Mouse (Mus musculus): Measurements from ENCODE around the gene Sgf29.

Gene Sgf29

DNA sequence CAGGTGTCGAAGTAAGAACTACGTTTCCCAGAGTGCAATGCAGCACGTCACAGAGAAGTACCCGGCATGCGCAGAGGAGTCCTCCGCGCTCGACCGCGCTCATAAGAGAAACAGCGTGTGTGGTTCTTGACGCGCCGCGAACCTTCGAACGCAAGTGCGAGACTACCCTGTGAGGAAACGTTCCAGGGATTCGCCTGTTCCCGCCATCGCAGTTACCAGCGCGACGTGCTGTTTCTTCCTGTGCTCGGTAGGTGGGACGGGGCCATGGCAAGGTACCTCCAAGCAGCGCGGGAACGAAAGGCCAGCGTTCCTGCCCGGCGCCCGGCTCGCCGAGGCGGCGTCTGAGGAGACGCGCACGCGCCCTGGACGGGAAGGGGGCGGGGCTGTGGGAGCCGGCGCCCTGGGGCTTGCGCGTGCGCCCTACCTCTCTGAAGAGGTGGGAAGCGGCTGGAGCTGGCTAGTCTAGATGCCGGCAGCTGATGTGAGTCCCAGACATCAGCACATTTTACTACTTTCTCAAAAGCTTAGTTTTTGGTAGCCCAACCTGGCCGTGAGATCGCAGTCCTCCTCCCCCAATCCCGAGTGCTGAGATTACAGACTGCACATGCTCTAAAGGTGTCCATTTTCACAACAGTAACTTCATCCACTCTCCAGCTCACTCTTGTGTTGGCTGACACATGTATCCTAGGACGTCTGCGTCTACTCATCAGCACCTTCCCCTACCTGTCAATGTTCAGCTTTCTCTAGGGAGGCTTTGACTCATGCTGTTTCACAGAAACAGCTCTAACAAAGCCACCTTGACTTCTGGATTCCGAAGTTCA is at the start of gene Sgf29:
Gene Sgf29 (plus strand): TSS at position 79 of the 821 bp plus-strand sequence.
- peak; percentile 97 for DNase-seq

DNA sequence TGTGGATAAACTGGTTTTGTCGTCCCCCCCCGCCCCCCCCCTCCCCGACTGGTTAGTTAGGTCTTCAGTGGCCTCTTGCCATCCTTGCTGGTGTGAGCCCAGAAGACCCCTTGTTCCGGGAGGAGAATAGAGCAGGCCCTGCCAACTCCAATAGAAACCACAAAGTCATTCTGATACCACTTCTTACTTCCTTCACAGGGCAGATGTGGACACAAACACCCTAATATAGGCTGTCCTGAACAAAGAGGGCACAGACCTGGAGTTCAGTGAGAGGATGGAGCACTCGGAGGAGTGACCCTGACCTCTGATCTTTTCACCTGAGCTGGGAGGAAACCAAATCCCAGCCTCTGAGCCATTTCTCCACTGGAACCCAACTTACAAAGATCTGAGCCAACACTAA is 47.2 kb upstream of the Sgf29 start:
- no peak for DNase-seq

DNA sequence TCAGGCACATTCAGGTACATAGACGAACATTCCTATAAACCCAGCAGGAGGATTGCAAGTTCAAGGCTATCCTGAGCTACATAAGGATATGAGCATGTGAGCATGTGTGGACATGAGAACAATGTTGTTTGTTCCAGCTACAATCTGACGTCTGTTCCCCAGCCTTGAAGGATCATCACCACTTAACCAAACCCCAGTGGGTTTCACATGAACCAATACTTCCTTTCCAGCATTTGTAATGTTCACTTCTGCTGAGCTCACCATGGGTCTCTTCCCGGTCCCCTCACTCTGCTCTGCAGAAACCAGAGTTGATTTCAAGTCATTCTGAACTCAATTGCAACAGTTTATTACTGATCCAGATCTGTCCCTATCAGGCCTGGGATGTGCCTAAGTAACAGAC is 46.5 kb upstream of the Sgf29 start:
- DNase-seq, result no peak

DNA sequence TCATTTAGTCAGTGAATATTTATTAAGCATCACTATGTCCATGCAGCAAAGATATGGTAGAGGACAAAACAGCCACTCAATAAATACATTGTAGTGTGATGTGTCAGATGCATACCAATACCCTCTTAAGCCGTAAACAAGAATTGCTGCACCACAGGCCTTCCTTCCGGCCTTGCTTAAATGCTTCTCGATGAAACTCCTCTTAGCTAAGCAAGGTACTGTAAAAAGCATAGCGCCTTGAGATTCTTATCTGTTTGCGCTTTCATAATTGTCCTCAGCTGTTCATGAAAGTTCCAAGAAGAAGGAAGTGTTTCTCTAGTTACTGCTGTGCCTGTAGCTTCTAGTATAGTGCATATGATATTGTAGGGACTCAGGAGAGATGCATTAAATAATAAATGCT is 42.5 kb upstream of the Sgf29 start:
- DNase-seq, result no peak

DNA sequence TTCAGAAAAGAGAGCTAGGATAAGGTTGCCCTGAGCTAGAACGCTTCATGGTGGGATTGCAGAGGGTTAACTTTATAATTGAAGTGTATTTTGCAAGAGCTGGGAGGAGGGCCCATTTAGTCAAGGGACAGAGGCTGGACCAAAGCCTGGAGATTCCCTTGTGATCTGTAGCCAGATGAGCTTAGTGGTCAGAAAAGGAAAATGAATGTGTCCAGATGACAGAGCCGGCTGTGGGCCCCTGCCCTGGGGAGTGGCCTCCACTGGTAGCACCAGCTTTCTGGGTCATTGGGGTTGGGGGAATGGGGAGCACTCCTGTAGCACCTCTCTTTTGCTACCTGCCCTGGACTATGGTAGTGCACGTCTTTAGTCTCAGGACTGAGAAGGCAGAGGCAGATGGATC is 42.0 kb upstream of the Sgf29 start:
- DNase-seq, result no peak

DNA sequence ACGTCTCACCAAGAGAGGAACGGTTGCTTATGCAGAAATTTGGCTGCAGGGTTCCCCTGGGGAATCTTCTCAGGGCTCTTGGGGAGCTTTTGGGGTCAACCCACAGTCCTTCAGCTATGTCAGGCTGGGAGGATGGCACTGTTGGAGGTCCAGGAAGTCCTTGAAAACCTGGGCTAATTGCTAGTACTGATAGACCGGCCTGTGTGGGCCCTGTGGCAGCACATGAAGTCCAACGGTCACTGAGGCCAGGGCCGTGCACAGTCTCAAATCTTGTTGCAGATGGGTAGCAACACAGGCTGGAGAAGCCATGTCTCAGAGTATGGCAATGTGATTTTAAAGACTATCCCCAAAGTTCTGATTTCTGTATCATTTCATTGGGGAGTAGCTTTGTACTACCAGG is 41.3 kb upstream of the Sgf29 start:
- DNase-seq, result no peak

DNA sequence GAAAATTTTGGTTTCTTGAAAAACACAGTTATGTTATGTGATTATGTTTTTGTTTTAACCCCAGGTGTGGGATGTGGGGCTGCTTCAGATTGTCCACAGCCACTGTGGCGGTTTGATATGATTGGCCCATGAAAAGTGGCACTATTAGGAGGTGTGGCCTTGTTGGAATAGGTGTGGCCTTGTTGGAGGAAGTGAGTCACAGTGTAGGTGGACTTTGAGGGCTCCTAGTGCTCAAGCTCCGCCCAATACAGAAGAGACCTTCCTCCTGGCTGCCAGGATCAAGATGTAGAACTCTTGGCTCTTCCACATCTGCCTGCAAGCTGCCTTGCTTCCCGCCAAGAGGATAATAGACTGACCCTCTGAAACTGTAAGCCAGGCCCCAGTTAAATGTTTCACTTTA is 36.4 kb upstream of the Sgf29 start:
- no peak for DNase-seq

DNA sequence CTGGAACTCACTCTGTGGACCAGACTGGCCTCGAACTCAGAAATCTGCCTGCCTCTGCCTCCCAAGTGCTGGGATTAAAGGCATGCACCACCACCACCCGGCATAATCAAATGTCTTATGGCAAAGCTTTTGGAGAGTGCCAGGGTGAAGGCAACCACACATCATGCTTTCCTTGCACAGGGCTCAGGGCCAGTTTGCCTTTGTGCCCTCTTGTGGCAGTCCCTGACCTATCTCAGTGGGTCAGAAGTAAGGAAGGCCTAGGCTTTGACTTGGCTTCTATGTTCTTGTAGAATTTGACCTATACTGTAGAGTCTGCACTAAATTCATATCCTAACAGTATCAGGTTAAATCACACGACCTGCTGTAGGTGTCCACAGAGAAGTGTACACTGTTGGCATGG is 32.4 kb upstream of the Sgf29 start:
- DNase-seq, result no peak

DNA sequence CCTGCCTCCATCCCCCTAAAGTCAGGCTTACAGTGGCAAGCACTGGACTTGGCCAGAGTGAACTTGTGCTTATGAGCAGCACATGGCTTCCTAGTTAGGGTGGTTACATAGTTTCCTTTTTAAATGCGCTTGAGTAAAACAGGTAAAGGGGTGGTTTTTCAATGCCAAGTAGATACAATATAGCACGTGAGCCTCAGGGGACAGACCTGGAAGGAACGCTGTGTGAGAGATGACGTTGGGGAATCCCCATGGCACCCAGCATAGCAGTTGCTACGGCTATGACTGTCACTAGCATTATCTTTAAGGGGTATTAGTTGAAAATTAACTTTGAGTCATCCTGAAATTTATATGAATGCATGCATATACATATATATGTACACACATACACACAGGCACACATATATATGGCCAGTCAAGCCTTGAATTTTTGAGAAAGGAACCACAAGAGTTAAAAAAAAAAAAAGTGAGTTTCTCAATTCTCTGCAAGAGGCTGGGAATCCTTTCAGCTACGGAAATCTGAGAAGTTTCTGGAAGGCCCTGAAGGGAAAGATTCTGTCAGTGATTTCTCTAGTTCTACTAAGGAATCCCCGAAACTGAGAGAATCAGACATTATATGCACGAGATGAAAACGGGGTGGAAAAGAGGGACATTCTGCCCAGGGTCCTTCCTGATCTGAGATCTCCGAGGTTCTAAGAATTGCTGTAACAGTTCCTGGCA is 29.4 kb upstream of the Sgf29 start:
- DNase-seq, result no peak

DNA sequence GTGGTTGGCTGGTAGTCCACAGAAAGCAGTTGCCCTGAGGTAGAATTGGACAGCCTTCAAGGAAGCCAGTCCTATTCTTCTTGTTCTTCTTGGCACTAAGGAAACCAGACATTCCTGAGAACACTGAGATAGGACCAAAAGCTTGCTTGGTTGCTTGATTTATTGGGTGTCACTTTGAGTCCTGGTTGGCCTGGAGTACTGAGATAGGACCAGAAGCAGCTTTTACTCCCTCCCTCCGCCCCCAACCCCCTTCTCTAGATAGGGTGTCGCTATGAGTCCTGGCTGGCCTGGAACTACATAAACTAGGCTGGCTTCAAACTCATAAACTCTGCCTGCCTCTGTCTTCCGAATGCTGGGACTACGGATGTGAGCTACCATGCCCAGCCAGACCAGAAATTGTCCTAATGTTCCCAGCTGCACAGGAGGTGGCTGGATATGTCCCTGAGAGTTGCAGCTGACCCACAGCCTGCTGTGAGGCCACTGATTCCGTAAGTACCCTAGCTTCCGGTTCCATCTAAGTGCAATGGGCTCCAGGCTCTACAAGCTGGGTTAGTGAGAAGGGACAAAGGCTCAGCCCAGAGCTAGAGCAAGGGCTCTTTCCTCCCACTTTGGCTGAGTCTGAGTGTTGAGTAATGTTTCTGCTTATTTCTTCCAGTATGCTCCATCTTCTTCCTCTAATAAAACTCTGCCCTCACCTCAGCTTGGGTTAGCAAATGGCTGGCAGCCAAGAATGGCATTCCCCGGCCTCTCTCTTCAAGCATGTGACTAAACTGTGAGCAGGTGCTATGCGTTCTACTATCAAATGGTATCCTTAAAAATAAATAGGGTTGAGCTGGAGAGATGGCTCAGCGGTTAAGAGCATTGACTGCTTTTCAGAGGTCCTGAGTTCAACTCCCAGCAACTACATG is 27.4 kb upstream of the Sgf29 start:
- DNase-seq, result no peak

DNA sequence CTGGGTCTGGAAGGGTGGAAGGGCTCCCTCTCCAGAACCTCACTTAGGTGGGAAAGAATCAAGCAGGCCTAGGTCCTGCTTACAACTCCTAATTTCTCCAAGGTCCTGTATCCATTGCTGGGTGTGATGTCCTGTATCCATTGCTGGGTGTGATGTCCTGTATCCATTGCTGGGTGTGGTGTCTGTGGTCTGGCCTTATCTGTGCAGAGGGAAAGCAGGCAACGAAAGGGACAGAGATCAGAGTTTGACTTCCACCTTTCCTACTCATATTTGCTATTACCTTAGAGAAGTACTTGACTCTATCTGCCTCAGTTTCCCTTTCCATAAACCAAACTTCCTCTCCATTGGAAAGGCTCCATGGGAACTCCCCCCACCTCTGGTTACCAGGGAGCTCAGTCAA is 25.7 kb upstream of the Sgf29 start:
- no peak for DNase-seq

DNA sequence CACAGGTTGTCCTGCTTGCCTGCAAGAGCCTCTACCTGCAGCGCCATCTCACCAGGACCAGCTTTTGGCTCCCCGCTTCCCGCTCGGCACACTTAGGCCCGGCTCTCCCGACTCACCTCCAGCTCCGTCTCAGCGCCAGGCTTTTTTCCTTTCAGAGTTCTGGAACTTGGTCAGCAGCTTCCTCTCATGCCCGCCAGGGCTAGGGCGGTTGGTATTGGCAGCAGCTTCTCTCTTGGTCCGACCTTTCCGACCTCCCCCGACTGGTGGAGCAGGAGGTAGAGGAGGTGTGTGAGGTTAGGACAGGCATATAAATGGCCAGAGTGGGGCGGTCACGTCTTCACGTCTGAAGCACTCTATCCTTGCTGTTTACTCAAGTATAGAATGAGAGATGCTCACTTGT is 24.3 kb upstream of the Sgf29 start:
- DNase-seq, result no peak

DNA sequence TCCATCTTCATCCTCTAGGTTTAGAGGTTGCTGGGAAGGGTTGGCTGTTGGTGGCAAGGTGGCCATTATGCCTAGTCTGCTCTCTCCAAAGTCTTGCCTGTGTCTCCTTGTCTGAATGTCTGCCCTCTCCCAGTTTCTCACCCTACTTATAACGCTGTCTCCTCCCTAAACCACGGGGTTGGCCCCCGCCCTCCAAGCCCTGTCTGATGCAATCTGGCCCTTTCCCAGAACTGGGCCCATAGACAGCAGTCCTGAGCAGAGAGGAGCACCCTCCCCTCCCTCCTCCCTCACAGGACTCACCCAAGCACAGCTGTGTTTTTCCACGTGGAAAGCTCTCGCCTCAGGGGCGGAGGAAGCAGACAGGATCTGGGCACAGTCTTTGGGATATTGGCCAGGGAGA is 23.7 kb upstream of the Sgf29 start:
- DNase-seq, result peak in 1 of 2 experiments; percentile 15

DNA sequence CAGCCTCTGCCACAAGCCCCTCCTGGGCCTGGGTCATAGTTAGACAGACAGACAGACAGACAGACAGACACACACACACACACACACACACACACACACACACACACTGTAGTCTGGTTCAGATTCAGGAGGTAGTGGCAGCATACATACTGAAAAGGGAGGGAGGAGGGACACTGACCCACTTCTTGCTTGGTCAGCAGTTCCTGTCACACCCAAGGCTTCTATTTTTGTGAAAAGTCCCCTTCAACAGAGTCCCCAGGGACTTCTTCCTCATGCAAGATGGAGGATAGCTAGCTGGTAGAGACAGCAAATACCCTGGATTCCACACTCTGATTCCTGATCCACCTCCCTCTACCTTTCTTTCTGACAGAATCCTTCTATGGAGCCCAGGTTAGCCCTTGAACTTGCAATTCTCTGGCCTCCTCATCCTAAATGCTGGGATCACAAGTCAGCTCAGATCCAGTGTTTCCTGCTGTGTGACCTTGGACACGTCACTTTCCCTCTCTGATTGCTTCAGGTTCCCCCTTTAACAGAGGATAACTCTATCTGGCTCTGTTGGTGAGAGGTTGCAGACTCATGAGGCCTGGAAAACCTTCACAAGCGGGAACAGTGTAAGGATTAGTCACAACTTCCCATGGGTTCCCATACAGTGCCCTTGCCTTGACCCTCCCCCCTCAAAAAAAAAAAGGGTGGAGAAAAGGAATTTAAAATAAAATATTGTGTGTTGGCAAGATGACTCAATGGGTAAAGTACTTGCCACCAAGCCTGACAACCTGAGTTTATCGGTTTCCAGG is 23.1 kb upstream of the Sgf29 start:
- DNase-seq, result no peak

DNA sequence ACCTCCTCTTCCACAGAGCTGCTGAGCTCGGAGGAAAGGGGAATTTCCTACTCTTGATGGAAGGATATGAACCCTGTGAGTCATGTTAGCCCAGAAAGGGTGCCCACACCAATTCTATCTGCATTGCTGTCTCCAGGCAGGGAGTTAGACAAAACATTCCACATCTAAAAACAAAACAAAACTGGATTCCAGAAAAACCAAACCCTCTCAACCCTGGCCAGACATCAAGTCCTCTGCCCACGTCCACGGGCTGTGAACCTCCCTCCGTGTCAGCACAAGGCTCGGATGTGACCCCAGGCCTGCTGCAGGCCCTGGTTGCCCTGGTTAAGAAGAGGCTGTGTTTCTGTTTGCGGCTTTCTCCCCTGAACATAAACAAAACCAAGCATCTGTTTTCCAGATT is 21.0 kb upstream of the Sgf29 start:
- no peak for DNase-seq

DNA sequence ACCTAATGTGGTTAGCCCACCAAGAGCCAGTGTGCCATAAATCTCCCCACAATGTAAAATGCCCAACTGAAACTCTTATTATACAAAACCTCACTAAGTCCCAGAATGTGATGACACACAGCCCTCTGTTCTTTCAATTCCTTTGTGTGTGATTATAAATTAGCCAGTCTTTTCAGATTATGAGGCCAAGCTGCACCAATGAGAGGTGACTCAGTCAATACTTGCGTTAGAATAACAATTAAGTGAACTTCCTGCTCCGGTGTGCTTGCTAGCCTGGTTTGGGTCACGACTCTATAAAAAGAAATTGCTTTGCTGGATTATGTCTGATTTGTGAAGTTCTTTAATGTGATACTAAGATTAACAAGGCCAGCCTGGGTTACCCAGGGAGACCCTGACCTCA is 19.2 kb upstream of the Sgf29 start:
- no peak for DNase-seq

DNA sequence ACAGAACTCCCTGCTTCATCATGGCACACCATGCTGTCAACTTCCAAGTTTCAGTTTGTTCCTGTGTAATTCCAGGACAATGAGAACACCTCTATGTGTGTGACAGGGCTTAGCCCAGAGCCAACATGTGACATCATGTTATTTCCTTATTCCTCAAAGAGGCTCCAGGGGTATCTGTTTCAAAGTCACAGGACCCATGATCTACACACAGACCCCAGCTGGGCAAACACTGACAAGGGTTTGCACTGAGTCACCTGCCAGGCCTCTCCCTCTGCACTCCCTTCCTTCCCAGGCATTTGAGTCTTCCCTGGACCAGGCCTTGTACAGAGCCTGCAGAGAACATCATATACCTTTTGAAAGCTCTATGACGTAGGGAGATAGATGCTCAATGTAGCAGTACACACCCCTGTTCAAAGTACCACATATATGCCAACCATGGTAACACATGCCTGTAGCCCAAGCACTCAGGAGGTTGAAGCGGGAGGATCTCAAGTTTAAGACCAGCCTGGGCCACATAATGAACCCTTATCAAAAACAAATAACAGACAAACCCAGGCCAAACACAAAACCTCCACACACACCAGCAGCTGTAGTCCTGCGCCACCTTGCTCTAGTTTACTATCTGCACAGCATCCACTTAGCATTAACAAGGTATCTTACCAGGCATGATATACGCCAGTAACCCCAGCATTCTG is 18.1 kb upstream of the Sgf29 start, which contains the start of gene Nupr1:
Gene Nupr1 (minus strand): TSS at position 38 of the 695 bp plus-strand sequence.
- no peak for DNase-seq

DNA sequence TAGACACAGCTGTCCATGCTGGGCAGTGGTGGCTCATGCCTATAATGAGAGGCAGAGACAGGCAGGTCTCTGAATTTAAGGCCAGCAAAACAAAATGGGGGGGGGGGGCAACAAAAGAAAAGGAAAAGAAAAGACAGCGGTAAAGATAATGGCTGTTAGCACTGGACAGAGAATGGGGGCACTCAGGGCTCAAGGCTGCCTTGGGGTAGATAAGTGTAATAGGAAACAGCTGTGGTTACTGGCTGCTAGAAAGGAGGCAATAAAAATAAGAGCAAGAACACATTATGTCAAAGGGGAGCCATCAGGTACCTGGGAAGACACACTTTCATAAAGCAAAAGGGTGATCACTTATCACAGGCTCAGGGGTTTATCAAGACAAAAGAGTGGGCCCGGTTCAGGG is 16.6 kb upstream of the Sgf29 start:
- no peak for DNase-seq

DNA sequence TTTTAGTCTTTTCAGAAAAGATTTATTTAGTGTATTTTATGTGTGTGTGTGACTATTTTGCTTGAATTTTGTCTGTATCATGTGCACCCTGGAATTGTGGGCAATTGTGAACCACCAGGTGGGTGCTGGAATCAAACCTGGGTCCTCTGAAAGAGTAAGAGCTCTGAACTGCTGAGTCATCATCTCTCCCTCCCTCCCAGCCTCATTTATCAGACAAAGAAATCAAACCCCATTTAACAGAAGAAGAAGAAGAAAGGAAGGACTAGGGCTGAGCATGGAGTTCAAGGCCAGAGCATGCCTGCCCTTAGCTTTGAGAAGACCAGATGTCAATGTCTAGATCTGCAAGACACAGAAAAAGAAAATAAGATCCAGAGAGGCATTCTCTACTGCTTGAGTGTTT is 13.7 kb upstream of the Sgf29 start:
- DNase-seq, result no peak

DNA sequence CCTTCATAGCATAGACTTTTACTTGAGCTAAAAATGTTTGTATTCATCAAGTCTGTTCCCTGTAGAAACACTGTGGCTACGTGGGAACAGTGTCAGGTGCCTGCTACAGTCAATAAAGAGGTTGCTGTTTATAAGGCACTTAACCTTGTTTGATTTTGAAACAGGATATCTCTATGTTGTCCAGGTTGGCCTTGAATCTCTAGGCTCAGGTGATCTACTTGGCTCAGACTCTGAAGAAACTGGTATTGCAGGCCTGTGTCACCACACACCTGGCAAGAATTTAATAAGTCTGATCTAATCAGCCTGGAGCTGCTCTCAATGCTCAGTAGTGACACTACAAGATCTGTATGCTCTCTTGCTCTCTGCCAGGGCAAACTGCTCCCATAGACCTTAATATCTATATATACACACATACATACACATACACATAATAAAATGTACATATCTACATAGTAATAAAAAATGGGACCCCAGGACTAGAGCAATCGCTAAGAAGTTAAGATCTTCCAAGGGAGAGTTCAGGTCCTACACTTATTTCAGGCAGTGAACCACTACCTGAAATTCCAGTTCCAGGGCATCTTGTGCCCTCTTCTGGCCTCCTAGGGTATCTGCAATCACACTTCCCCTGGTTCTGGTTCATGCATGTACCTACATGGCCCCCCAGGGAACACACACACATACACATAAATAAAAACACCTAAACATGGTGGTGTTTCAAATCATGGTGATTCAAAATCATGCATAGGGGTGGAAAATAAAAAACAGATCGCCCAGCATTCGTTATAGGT is 12.2 kb upstream of the Sgf29 start:
- peak; percentile 19 to 41 for DNase-seq
